Mouse (Mus musculus) stomach, postnatal 0 days (tissue): Measurements from ENCODE around the gene Pigm. TPM values are rescaled to one million over a fixed set of nuclear protein-coding genes. Genes with fewer than 3 reads are reported as not detected.

Experiments
- ATAC-seq: fragments of 200-750 bp; cut with Nextera tagmentation; 2 replicates; pipeline ENCODE4 v1.8.0; 2017; ENCODE audit not compliant: low FRiP score, low TSS enrichment
- DNase-seq: peaks from one replicate; pipeline ENCODE4 v3.0.0-alpha.2; 2016; ENCODE audit warnings: low spot score
- H3K27ac ChIP-seq: fragments of 300-500 bp; sonication (generic); replicated peaks from 2 replicates; pipeline ENCODE4 v1.5.1; 2014; ENCODE audit warnings: mild to moderate bottlenecking, control low read depth
- H3K27me3 ChIP-seq: fragments of 300-500 bp; sonication (generic); 2 replicates; pipeline ENCODE4 v1.6.1; 2014; ENCODE audit warnings: low read length; ENCODE audit not compliant: control insufficient read depth, insufficient read depth
- H3K36me3 ChIP-seq: fragments of 300-500 bp; sonication (generic); 2 replicates; pipeline ENCODE4 v1.6.1; 2014; ENCODE audit warnings: low read length, mixed read lengths; ENCODE audit not compliant: control insufficient read depth, insufficient read depth
- H3K4me1 ChIP-seq: fragments of 300-500 bp; sonication (generic); replicated peaks from 2 replicates; pipeline ENCODE4 v1.6.1; 2014; ENCODE audit warnings: antibody characterized with exemption; ENCODE audit not compliant: control insufficient read depth, insufficient read depth
- H3K4me2 ChIP-seq: fragments of 300-500 bp; sonication (generic); replicated peaks from 2 replicates; pipeline ENCODE4 v1.6.1; 2014; ENCODE audit warnings: low read depth, mild to moderate bottlenecking, control low read depth, moderate library complexity
- H3K4me3 ChIP-seq: fragments of 300-500 bp; sonication (generic); 2 replicates; pipeline ENCODE4 v1.5.1; 2014; ENCODE audit warnings: low read depth, low read length, control low read depth
- H3K9ac ChIP-seq: fragments of 300-500 bp; sonication (generic); 2 replicates; pipeline ENCODE4 v1.6.1; 2014; ENCODE audit warnings: mild to moderate bottlenecking, low read length, control low read depth, mixed read lengths
- H3K9me3 ChIP-seq: fragments of 300-500 bp; sonication (generic); 2 replicates; pipeline ENCODE4 v1.6.1; 2016; ENCODE audit warnings: low read length; ENCODE audit not compliant: control insufficient read depth
- CTCF ChIP-seq: IDR thresholded peaks from 2 replicates; pipeline ENCODE4 v1.5.1; 2016; ENCODE audit warnings: antibody characterized with exemption, low read depth, mild to moderate bottlenecking, moderate library complexity
- EP300 ChIP-seq: optimal IDR thresholded peaks from 2 replicates; pipeline ENCODE3; 2016; ENCODE audit warnings: antibody characterized with exemption
- WGBS: fragments of 180-500 bp; shearing (Covaris S2); extraction: QIAGEN DNeasy Blood & Tissue Kit; methylation state at CpG from one replicate; pipeline ENCODE4 v1.1.7; 2014; 5-methylcytosine and 5-hydroxymethylcytosine counted together
- polyA plus RNA-seq: library from polyadenylated mRNA; unstranded; fragments of >200 nt; fragmentation: Nextera tagmentation; extraction: Ambion mirVana; gene quantifications from 2 replicates; pipeline ENCODE4 v1.2.1, GENCODE M21; 2015

The Pigm gene
- polyA plus RNA-seq, 1 experiment from 2014 or later = 3.6 TPM

- 2% methylated on average over 35 of the region's 38 CpGs for WGBS
- Histone ChIP-seq H3K9ac (0 out of 2 replicates have a peak within 1 kb of the TSS, but pooled peaks have one; percentile 14), H3K27ac (no peak within 1 kb of the TSS), H3K4me3 (peak within 1 kb of the TSS; percentile 37), H3K4me2 (peak within 1 kb of the TSS; percentile 56), H3K4me1 (no peaks in the 10 kb centered on the region), H3K27me3 (no peaks in the 10 kb centered on the region; the same call in 1 of the 2 replicates), H3K9me3 (no peaks in the 10 kb centered on the region), H3K36me3 (no peaks in the 10 kb centered on the region)
- ATAC-seq = peak; percentile 76; the same call in 1 of the 2 replicates
- TF ChIP-seq EP300 = no peak
- no peak for TF ChIP-seq CTCF
- DNase-seq = peak; percentile 71
Observed at GRCm38 (mm10) chr1:172340729-172341321, 35.5 kb upstream of the Pigm start, which contains the start of gene Kcnj10. Gene Kcnj10, plus strand, starts transcription at chr1:172341210.

DNA sequence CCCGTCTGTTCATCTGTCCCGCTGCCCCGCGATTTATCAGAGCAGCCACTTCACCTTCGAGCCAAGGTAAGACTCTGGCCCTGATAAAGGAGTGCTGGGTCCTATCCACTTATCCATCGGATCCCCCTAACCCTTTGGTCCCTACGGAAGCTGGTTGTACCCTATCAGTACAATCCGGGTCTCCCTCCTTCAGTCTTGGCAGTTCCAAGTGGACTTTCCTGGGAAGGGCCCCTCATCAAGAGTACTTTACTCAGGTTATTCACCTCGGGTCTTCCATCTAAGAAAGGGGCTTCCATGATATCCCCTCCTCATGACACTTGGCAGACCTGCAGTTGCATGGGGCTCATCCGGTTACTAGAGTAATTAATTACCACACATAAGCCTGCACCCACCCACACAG is 35.0 kb upstream of the Pigm start:
- TF ChIP-seq EP300 (no peak), CTCF (no peak)
- no peak overlapping the region for H3K27ac ChIP-seq
- ATAC-seq (no peak), DNase-seq (no peak)
- WGBS = 18% methylated on average over 8 of the region's 10 CpGs
- H3K4me3 ChIP-seq = peak overlapping the region; percentile 37
- no peaks in the 10 kb centered on the region; the same call in 1 of the 2 replicates for H3K27me3 ChIP-seq
- H3K9ac ChIP-seq = no peak overlapping the region
- H3K36me3 ChIP-seq = no peaks in the 10 kb centered on the region
- H3K4me2 ChIP-seq = peak overlapping the region; percentile 56
- H3K9me3 ChIP-seq = no peaks in the 10 kb centered on the region
- no peaks in the 10 kb centered on the region for H3K4me1 ChIP-seq

DNA sequence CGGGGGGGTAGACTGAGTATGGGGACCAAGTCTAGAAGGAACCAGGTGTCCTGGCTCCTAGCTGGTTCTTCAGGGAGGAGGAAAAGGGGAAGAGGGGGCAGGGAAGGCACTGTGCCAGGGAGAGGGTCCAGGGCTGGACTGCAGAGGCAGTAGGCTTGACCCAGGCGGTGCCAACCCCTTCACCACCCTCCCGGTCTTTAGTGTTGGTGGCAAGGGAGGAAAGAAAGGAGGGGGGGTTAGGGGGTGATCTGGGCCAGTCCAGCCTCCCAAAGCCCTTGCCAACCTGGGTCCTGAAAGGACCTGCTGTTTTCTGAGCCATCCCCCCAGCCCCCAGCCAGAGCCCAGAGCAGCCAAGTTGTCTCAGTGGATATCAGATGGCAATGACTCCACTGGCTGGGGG is 33.6 kb upstream of the Pigm start:
- no peak overlapping the region for H3K4me2 ChIP-seq
- no peaks in the 10 kb centered on the region for H3K9me3 ChIP-seq
- no peaks in the 10 kb centered on the region for H3K4me1 ChIP-seq
- no peak overlapping the region for H3K4me3 ChIP-seq
- ATAC-seq (no peak), DNase-seq (no peak)
- H3K27ac ChIP-seq = no peak overlapping the region
- 76% methylated on average over 3 of the region's 3 CpGs for WGBS
- no peak overlapping the region for H3K9ac ChIP-seq
- no peaks in the 10 kb centered on the region for H3K36me3 ChIP-seq
- H3K27me3 ChIP-seq = no peaks in the 10 kb centered on the region; the same call in 1 of the 2 replicates
- TF ChIP-seq EP300 = no peak
- TF ChIP-seq CTCF = no peak

- H3K4me1 ChIP-seq = no peaks in the 10 kb centered on the region
- H3K27me3 ChIP-seq = no peaks in the 10 kb centered on the region; the same call in 1 of the 2 replicates
- no peak for TF ChIP-seq EP300
- TF ChIP-seq CTCF = no peak
- WGBS = 46% methylated on average over 3 of the region's 3 CpGs
- no peak overlapping the region for H3K4me2 ChIP-seq
- no peak overlapping the region for H3K9ac ChIP-seq
- DNase-seq = no peak
- no peak overlapping the region for H3K4me3 ChIP-seq
- no peaks in the 10 kb centered on the region for H3K9me3 ChIP-seq
- ATAC-seq = no peak
- no peak overlapping the region for H3K27ac ChIP-seq
- no peaks in the 10 kb centered on the region for H3K36me3 ChIP-seq
Observed at GRCm38 (mm10) chr1:172343914-172344313, 32.4 kb upstream of the Pigm start.

GRCm38 (mm10) chr1:172344820-172345219 is 31.5 kb upstream of the Pigm start:
- 41% methylated on average over 7 of the region's 7 CpGs for WGBS
- Histone ChIP-seq H3K27ac (no peak overlapping the region), H3K4me1 (no peaks in the 10 kb centered on the region; the same call in 1 of the 2 replicates), H3K9ac (no peak overlapping the region), H3K36me3 (no peaks in the 10 kb centered on the region), H3K27me3 (no peaks in the 10 kb centered on the region), H3K9me3 (no peaks in the 10 kb centered on the region), H3K4me3 (no peak overlapping the region), H3K4me2 (no peak overlapping the region)
- ATAC-seq (peak; percentile 68), DNase-seq (peak; percentile 27)
- no peak for TF ChIP-seq CTCF
- TF ChIP-seq EP300 = no peak

DNA sequence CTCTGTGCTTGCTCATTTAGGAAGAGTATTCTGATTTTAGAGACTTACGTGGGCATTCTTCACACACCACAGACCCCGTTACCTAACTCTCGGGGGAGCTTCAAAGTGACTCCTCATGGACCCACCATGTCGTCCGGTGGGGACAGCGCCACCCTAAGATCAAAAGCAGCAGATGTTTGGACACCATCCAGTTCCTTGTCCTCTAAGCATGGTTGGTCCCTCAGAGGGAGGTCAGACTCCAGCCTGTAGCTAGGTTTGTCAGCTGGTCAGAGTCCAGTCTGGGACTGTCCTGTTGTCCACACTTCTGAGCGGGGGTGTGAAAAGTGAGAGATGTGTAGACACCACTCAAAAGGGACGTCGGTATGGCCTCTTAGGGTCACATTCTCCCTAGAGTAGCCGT is 29.6 kb upstream of the Pigm start:
- Histone ChIP-seq H3K4me3 (no peak overlapping the region), H3K36me3 (no peaks in the 10 kb centered on the region), H3K27ac (no peak overlapping the region), H3K27me3 (no peaks in the 10 kb centered on the region), H3K9me3 (no peaks in the 10 kb centered on the region), H3K4me2 (no peak overlapping the region), H3K4me1 (no peaks in the 10 kb centered on the region; the same call in 1 of the 2 replicates), H3K9ac (no peak overlapping the region)
- 85% methylated on average over 10 of the region's 10 CpGs for WGBS
- DNase-seq (no peak), ATAC-seq (no peak)
- TF ChIP-seq CTCF = no peak
- no peak for TF ChIP-seq EP300
